Mouse (Mus musculus) testis, adult 2 months (tissue): Measurements from ENCODE around the gene Mettl1.
A peak's percentile ranks its signal among the peaks of the same experiment; 100 is the strongest.

Experiments
- CTCF ChIP-seq: fragments of 200-500 bp; IDR thresholded peaks from 2 replicates; pipeline ENCODE4 v1.5.1; 2012; ENCODE audit warnings: low read depth, mild to moderate bottlenecking, inconsistent platforms, low read length, moderate library complexity; ENCODE audit not compliant: control insufficient read depth, insufficient read depth, insufficient replicate concordance
- POLR2A ChIP-seq: fragments of 200-500 bp; IDR thresholded peaks from 2 replicates; pipeline ENCODE4 v1.6.1; 2012; ENCODE audit warnings: low read depth, mild to moderate bottlenecking, inconsistent platforms, low read length, moderate library complexity; ENCODE audit not compliant: control insufficient read depth

DNA sequence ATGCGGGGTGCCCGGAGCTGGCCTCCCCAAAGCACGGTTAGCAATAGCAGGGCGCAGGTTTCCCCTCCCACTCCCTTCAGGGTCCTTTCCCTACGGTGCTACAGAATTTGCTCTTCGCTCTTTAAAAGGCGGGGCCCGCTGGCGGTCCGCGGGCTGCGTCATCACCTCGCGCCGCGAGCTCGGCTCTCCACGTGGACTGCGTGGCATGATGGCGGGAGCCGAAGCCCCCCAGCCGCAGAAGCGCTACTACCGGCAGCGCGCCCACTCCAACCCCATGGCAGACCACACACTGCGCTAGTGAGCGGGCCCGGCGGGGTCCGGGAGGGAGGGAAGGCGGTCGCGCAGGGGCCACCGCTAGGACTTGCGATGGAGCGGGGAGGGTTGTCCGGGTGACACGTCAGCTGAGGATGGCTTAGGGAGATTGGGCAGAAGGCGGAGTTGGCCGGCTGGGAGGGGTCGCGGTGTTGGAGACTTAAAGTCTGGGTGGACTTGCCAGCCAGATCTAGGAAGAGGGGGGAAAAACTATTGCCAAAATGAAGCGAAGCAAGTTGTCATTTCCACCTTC lies 642 bp downstream of the Mettl1 start:
- TF ChIP-seq CTCF (no peak), POLR2A (peak; percentile 64; the same call in 1 of the 2 replicates)
